Mouse (Mus musculus) bone marrow macrophage, adult 2 months (primary cell): Measurements from ENCODE around the gene Frmd4b. TPM values are rescaled to one million over a fixed set of nuclear protein-coding genes. Genes with fewer than 3 reads are reported as not detected.

Experiments
- H3K27ac ChIP-seq: 2 replicates; pipeline ENCODE4 v1.5.1; 2012; ENCODE audit warnings: low read depth, low read length; ENCODE audit not compliant: insufficient read depth
- H3K4me1 ChIP-seq: 2 replicates; pipeline ENCODE4 v1.6.1; 2012; ENCODE audit warnings: low read length; ENCODE audit not compliant: control insufficient read depth, insufficient read depth
- H3K4me3 ChIP-seq: 2 replicates; pipeline ENCODE4 v1.5.1; 2012; ENCODE audit warnings: mild to moderate bottlenecking, low read length, moderate library complexity; ENCODE audit not compliant: insufficient read depth
- CTCF ChIP-seq: IDR thresholded peaks from 2 replicates; pipeline ENCODE4 v1.5.1; 2012; ENCODE audit warnings: low read depth, mild to moderate bottlenecking, low read length, moderate library complexity
- POLR2A ChIP-seq: IDR thresholded peaks from 2 replicates; pipeline ENCODE4 v1.6.1; 2012; ENCODE audit warnings: mild to moderate bottlenecking, low read depth, low read length, borderline replicate concordance
- polyA plus RNA-seq: library from polyadenylated mRNA; stranded (reverse); fragments of >200 nt; gene quantifications from 2 replicates; pipeline ENCODE4 v1.2.4, GENCODE M21; 2012; ENCODE audit not compliant: missing spikeins, insufficient read depth, insufficient read length

Gene Frmd4b
- polyA plus RNA-seq, 1 experiment = 115 TPM

DNA sequence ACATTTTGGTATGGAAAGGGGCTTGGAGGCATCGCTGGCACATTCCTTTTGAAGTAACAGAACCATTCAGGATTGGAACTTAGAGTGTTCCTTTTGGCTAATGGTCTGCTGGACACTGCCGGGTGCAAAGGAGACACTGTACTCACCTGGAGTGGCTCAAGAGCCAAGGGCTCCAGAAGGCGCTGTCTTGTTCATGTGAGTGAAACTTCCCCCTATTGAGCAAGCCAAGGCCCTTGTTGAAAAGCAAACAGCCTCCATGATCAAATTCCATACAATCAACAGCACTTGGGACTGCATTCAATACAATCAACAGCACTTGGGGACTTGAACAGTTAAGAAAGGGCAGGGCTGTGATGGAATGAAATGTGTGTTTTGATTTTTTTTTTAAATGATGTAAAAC is 109.4 kb downstream of the Frmd4b start:
- Histone ChIP-seq H3K4me1 (peaks cover 35% of the 10 kb centered on the region), H3K4me3 (no peak overlapping the region), H3K27ac (no peak overlapping the region)
- TF ChIP-seq POLR2A = no peak
- TF ChIP-seq CTCF = no peak

DNA sequence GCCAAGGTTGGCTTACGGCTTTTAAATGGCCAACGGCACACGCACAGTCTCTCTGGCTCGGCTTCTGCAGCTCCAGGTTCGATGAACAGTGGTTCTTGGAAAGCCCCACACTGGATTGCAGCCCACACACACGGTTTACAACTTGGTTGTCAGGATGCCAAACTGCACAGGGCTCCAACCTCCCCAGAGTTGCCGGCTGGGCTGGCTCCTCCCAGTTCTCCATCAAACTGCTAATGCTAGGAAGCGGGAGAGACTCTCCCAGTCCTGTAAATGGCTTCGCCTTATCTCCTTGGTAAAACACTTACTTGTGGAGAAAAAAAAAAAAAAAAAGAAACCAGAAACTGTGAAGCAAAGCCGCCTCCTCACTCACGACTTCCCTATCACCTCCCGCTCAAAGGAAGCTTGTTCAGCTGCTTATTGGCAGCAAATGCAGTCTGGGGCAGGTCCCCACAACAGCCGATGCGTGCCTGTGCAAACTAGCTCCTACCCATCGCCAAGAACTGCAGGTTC is 111.1 kb downstream of the Frmd4b start:
- Histone ChIP-seq H3K27ac (no peak overlapping the region), H3K4me1 (peaks cover 24% of the 10 kb centered on the region), H3K4me3 (no peak overlapping the region)
- TF ChIP-seq CTCF (no peak), POLR2A (no peak)

DNA sequence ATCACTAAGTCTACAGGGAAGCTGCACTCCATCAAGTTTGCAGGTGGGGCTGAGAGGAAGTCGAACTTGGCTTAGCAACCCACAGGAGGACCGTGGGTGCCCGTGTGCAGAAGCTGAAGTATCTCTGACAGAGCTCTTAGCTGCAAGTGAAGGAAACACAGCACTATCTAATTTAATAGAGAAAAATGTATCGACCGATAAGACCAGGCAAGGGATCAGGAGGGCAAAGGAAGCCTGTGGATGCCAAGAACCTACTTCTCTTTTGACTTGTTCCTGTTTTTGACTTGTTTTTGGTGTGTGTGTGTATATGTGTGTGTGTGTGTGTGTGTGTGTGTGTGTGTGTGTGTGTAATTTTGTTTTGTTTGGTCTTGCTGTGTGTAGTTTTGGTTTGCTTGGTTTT is 112.7 kb downstream of the Frmd4b start:
- peaks cover 24% of the 10 kb centered on the region for H3K4me1 ChIP-seq
- TF ChIP-seq CTCF = no peak
- no peak for TF ChIP-seq POLR2A
- peak overlapping the region; percentile 33; the same call in 1 of the 2 replicates for H3K27ac ChIP-seq
- no peak overlapping the region for H3K4me3 ChIP-seq

DNA sequence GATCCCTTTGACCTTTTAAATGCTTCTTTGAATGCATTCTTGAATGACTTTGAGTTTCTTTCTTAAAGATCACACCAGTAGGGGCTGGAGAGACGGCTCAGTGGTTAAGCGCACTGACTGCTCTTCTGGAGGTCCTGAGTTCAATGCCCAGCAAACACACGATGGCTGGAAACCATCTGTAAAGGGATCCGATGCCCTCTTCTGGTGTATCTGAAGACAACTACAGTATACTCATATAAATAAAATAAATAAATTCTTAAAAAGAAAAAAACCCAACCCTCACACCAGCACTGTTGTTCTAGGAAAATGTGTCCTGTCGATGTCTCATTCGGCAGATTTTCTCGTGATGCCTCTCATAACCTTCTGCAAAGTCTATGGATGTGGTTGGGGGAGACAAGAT is 116.3 kb downstream of the Frmd4b start:
- Histone ChIP-seq H3K4me3 (no peak overlapping the region), H3K4me1 (peaks cover 19% of the 10 kb centered on the region), H3K27ac (no peak overlapping the region)
- TF ChIP-seq CTCF (peak; percentile 28; the same call in 1 of the 2 replicates), POLR2A (no peak)

DNA sequence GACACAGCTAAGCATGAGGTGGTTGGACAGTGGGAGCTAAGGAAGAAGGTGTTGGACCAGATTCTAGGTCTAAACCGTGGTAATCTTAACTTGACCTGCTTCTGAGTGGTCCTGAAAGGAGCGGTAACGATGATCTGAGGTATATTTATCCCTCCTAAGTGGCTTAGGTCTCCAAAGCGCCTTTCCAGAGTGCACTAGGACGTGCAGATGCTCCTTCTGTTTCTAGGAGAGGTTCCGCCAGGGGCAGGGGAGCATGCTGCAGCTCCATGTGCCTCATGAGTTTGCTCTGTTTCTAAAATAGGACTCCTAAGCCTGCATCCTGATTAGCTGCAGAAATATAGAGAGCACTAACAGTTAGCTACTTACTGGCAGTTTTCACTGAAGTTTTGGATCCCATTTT is 117.1 kb downstream of the Frmd4b start:
- Histone ChIP-seq H3K27ac (no peak overlapping the region), H3K4me1 (peaks cover 14% of the 10 kb centered on the region), H3K4me3 (no peak overlapping the region)
- TF ChIP-seq POLR2A (no peak), CTCF (no peak)

DNA sequence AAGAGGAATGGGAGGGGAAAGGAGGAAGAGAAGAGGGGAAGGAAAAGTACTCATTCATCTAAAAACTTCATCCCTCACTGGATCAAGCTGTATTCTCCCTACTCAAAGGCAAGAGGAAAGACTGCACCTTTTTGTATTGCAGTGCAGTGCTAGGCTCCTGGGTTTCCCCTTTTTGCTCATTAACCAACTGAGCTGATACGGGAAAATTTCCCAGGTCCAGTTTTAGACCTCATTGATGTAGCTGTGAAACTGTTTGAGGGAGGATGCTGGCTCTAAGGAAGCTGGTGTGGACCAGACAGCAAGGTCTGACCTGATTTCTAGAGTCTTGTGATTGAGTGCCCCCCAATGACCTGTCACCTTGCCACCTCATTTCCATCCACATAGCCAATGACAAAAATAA is 121.3 kb downstream of the Frmd4b start:
- TF ChIP-seq CTCF (no peak), POLR2A (no peak)
- Histone ChIP-seq H3K27ac (no peak overlapping the region), H3K4me3 (no peak overlapping the region), H3K4me1 (peaks cover 8% of the 10 kb centered on the region)

DNA sequence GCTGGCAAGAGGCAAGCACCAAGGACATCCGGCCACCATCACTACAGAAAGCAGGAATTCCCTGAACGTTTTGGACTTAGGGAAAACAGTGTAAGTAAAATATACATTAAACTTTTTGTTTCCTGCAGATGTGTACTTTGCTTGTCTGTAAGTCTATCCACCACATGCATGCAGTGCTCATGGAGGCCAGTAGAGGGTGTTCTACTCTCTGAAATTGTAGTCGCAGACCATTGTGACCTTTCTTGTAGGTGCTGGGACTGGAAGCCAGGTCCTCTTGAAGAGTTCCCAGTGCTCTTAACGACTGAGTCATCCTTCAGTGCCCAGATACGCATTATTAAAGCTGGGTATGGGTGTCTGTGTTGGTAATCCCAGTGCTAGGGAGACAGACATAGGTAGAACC is 126.3 kb downstream of the Frmd4b start:
- H3K4me1 ChIP-seq = peaks cover 12% of the 10 kb centered on the region
- no peak overlapping the region for H3K4me3 ChIP-seq
- TF ChIP-seq POLR2A (no peak), CTCF (no peak)
- no peak overlapping the region for H3K27ac ChIP-seq

DNA sequence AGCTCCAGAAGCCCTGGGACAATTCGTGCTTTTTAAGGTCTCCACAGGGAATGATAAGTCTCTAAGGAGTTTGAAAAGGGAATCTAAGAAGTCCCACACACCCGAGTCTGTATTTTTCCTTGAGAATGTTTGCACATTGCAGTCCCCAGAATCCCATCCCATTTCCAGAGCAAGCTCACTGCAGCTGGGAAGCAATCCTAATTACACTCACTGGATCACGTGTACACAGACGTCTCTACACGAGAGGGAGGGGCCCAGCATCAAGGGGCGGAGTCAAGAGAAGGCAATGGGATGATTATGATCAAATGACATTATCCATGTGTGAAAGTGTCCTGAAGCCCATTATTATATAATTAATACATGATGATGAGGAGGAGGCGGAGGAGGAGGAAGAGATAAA is 128.5 kb downstream of the Frmd4b start:
- Histone ChIP-seq H3K4me1 (peaks cover 22% of the 10 kb centered on the region), H3K4me3 (no peak overlapping the region), H3K27ac (no peak overlapping the region)
- TF ChIP-seq POLR2A (no peak), CTCF (no peak)

DNA sequence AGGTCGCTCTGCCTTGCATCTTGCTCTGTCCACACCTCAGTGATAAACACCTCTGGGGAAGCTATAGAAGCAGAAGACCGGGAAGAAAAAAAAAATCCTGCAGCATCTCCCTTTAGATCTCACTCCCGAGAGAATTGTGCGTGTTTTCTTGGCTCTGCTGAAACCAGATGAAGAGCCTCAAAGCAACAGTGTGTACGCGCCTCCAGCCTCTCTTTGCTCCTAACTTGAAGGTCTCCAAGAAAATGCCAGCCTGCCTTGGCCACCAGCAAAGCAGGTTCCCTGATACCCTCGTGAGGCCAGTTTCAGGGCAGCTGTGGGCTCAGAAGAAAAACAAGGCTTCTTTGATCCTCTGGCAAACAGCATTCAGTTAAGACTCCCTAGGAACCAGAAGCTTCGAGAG is 129.1 kb downstream of the Frmd4b start:
- H3K4me1 ChIP-seq = peaks cover 25% of the 10 kb centered on the region
- 0 out of 2 replicates have a peak overlapping the region, but pooled peaks have one; percentile 9 for H3K27ac ChIP-seq
- H3K4me3 ChIP-seq = peak overlapping the region; percentile 71; the same call in 1 of the 2 replicates
- TF ChIP-seq CTCF (no peak), POLR2A (no peak)

DNA sequence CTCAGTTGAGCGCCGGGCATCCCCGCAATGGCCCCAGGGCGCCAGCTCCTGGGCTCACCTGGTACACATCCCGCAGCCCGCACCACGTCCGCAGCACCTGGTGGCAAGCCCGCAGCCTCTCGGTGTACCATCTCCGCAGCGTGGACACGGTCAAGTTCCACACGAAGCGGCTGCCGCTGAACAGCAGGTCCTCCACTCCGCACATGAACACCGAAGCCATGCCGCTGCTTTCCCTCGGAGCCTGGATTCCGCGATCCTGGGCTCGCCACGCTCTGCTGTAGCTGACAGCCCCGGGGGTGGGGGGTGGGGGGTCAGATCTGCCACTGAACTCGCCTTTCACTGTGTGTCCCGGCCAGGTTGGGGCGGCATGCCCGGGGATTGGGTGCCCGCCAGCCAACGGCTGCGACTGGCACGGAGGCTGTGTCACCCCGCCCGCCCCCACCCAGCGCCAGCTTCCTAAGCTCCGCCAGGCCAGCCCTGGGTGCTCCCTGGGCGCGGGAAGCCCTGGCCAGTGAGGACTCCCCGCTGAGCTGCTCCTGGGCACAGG is 129.7 kb downstream of the Frmd4b start:
- no peak for TF ChIP-seq CTCF
- TF ChIP-seq POLR2A = no peak
- peaks cover 28% of the 10 kb centered on the region for H3K4me1 ChIP-seq
- peak overlapping the region; percentile 71 for H3K4me3 ChIP-seq
- peak overlapping the region; percentile 76 for H3K27ac ChIP-seq
